Mouse (Mus musculus): ENCODE measurements around the gene Ankrd44. TPM values are rescaled to one million over a fixed set of nuclear protein-coding genes. Genes with fewer than 3 reads are reported as not detected.

Gene Ankrd44
- polyA plus RNA-seq, 1 experiment from 2014 or later: 19.2 TPM

GRCm38 (mm10) chr1:54914387-54914786 lies 11.8 kb downstream of the Ankrd44 start:
- peaks cover 69% of the 10 kb centered on the region for H3K4me1 ChIP-seq
- H3K36me3 ChIP-seq (replicated peaks): no peaks in the 10 kb centered on the region
- WGBS: 31% methylated on average over 9 of the region's 9 CpGs
- H3K9me3 ChIP-seq: no peaks in the 10 kb centered on the region
- no peaks in the 10 kb centered on the region for H3K27me3 ChIP-seq (replicated peaks; ENCODE audit: low read depth, poor library complexity, severe bottlenecking)
- 0 out of 2 replicates have a peak overlapping the region, but pooled peaks have one; percentile 8 for H3K4me3 ChIP-seq
- DNase-seq (ENCODE audit: low spot score): peak; percentile 71
- H3K27ac ChIP-seq (replicated peaks): peak overlapping the region; percentile 62; the same call in 1 of the 2 replicates

DNA sequence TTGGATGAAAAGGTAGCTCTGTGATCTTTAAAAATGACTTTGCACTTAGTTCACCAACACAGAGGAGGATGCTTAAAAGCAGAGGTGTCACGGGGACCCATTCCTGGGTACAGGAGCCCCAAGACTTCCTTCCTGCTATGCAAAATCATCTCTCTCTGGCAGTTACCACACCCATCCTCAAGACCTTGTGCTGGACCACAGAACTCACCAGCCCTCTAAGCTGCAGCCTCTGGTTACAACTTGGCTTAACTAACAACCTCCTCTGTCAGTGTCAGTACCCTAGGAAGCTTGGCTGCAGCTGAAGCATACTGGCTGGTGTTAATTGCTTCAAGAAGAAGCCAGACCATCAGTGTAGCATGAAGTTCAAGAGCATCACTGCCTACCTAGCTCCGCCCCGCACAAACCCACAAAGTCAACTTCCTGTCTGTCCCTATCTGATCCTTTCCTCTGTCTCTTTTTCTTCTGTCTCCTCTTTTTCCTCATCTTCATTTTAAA lies 12.8 kb downstream of the Ankrd44 start:
- no peaks in the 10 kb centered on the region for H3K9me3 ChIP-seq
- peak; percentile 25 for DNase-seq (ENCODE audit: low spot score)
- peaks cover 78% of the 10 kb centered on the region for H3K4me1 ChIP-seq
- H3K27me3 ChIP-seq (replicated peaks; ENCODE audit: low read depth, poor library complexity, severe bottlenecking): no peaks in the 10 kb centered on the region
- 78% methylated on average over 3 of the region's 3 CpGs for WGBS
- H3K4me3 ChIP-seq: no peak overlapping the region
- H3K27ac ChIP-seq (replicated peaks): peak overlapping the region; percentile 72
- no peaks in the 10 kb centered on the region for H3K36me3 ChIP-seq (replicated peaks)

DNA sequence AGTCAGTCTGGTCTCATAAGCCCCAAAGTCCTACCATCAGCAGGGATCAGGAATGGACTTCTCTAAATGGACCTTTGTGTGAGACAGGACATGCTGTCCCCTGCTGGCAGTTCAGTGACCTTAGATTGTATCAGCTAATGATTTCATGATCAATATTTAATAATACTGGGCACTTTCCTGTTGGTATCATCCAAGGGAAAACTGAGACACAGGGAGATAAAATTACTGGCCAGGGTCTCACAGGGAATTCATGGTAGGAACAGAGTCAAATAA lies 13.2 kb downstream of the Ankrd44 start:
- Histone ChIP-seq H3K4me1 (peaks cover 79% of the 10 kb centered on the region), H3K4me3 (no peak overlapping the region), H3K27me3 (replicated peaks; ENCODE audit: low read depth, poor library complexity, severe bottlenecking) (no peaks in the 10 kb centered on the region), H3K27ac (replicated peaks) (0 out of 2 replicates have a peak overlapping the region, but pooled peaks have one; percentile 71), H3K36me3 (replicated peaks) (no peaks in the 10 kb centered on the region), H3K9me3 (no peaks in the 10 kb centered on the region)
- DNase-seq (ENCODE audit: low spot score): no peak

- Histone ChIP-seq H3K4me1 (peaks cover 84% of the 10 kb centered on the region), H3K36me3 (replicated peaks) (no peaks in the 10 kb centered on the region), H3K27ac (replicated peaks) (peak overlapping the region; percentile 71; the same call in 1 of the 2 replicates), H3K4me3 (no peak overlapping the region), H3K27me3 (replicated peaks; ENCODE audit: low read depth, poor library complexity, severe bottlenecking) (no peaks in the 10 kb centered on the region), H3K9me3 (no peaks in the 10 kb centered on the region)
- DNase-seq (ENCODE audit: low spot score): no peak
- 70% methylated on average over 7 of the region's 7 CpGs for WGBS
Measured at GRCm38 (mm10) chr1:54912290-54913062, 13.7 kb downstream of the Ankrd44 start.

GRCm38 (mm10) chr1:54911256-54911610 lies 15.0 kb downstream of the Ankrd44 start:
- H3K27me3 ChIP-seq (replicated peaks; ENCODE audit: low read depth, poor library complexity, severe bottlenecking): no peaks in the 10 kb centered on the region
- WGBS: 93% methylated on average over 1 of the region's 1 CpGs
- H3K9me3 ChIP-seq: no peaks in the 10 kb centered on the region
- peaks cover 86% of the 10 kb centered on the region for H3K4me1 ChIP-seq
- DNase-seq (ENCODE audit: low spot score): no peak
- H3K27ac ChIP-seq (replicated peaks): 0 out of 2 replicates have a peak overlapping the region, but pooled peaks have one; percentile 35
- no peak overlapping the region for H3K4me3 ChIP-seq
- no peaks in the 10 kb centered on the region for H3K36me3 ChIP-seq (replicated peaks)

DNA sequence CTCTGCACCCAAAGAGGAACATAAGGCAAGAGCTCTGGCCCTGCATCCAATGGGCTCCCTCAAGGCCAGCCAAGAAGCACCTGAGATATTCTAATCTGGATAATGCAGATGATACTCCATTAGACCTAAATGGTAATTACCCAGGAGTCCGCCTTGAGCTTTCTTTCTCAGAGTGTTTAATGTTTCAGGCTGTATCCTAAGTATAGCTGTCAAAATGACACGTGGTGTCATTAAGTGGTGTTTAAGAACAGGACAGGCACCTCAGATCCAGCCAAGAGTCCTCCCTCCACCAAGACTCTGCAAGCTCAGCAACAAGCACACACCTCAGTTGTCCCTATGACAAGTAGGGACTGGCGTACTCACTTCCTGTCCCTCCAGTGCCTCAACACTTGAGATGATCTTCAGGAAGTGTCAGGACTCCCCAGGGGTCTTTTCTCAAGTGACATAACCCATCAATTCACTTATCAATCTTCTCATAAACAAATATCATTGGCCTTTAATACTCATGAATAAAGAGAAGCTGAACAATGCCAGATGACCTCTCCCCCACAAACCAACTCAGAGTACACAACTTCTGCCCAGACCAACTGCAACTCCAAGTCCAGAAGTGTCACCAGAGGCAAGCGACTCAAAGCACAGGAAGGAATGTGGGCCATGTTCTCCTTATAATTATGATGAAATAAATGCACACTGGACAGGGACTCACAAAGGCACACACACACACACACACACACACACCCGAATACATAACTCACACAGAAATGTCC lies 15.5 kb downstream of the Ankrd44 start:
- Histone ChIP-seq H3K27ac (replicated peaks) (0 out of 2 replicates have a peak overlapping the region, but pooled peaks have one; percentile 19), H3K4me1 (peaks cover 86% of the 10 kb centered on the region)

GRCm38 (mm10) chr1:54908786-54909185 lies 17.4 kb downstream of the Ankrd44 start:
- peaks cover 73% of the 10 kb centered on the region for H3K4me1 ChIP-seq
- 80% methylated on average over 3 of the region's 3 CpGs for WGBS
- no peak overlapping the region for H3K4me3 ChIP-seq
- H3K9me3 ChIP-seq: no peaks in the 10 kb centered on the region
- DNase-seq (ENCODE audit: low spot score): no peak
- peak overlapping the region; percentile 54 for H3K27ac ChIP-seq (replicated peaks)
- no peaks in the 10 kb centered on the region for H3K36me3 ChIP-seq (replicated peaks)
- H3K27me3 ChIP-seq (replicated peaks; ENCODE audit: low read depth, poor library complexity, severe bottlenecking): no peaks in the 10 kb centered on the region

More for the DNA sequence above, 15.5 kb downstream of the Ankrd44 start:
- 80% methylated on average over 5 of the region's 5 CpGs for WGBS
- Histone ChIP-seq H3K27me3 (replicated peaks; ENCODE audit: low read depth, poor library complexity, severe bottlenecking) (no peaks in the 10 kb centered on the region), H3K36me3 (replicated peaks) (no peaks in the 10 kb centered on the region), H3K9me3 (no peaks in the 10 kb centered on the region), H3K4me3 (no peak overlapping the region)
- DNase-seq (ENCODE audit: low spot score): no peak

GRCm38 (mm10) chr1:54907066-54907639 lies 19.0 kb downstream of the Ankrd44 start:
- peaks cover 58% of the 10 kb centered on the region for H3K4me1 ChIP-seq
- no peaks in the 10 kb centered on the region for H3K27me3 ChIP-seq (replicated peaks; ENCODE audit: low read depth, poor library complexity, severe bottlenecking)
- peak overlapping the region; percentile 41 for H3K4me3 ChIP-seq
- DNase-seq (ENCODE audit: low spot score): peak; percentile 90
- H3K36me3 ChIP-seq (replicated peaks): peaks cover 8% of the 10 kb centered on the region
- peaks cover 7% of the 10 kb centered on the region; the same call in 1 of the 2 replicates for H3K9me3 ChIP-seq
- H3K27ac ChIP-seq (replicated peaks): peak overlapping the region; percentile 89
- WGBS: 23% methylated on average over 15 of the region's 15 CpGs

DNA sequence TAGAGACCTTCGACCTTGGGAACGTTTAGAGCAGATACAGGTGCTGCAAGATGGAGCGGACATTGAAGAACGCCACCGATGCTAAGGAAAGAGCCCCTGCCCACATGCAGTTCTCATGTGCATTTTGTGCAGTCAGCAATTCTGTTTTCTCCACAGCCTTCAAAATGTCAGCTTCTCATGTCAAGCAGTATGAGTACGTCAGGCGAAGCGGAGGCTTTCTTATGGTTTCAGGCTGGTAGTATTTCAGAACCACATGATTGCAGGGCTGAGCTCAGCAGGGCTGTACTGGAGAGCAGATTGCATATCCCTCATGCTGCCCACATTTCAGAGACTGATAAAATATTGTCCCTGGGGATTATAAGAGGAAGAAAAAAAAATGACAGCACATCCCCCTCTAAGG lies 19.9 kb downstream of the Ankrd44 start:
- Histone ChIP-seq H3K27me3 (replicated peaks; ENCODE audit: low read depth, poor library complexity, severe bottlenecking) (no peaks in the 10 kb centered on the region), H3K9me3 (peaks cover 7% of the 10 kb centered on the region; the same call in 1 of the 2 replicates), H3K36me3 (replicated peaks) (peaks cover 11% of the 10 kb centered on the region), H3K27ac (replicated peaks) (peak overlapping the region; percentile 89), H3K4me1 (peaks cover 57% of the 10 kb centered on the region), H3K4me3 (peak overlapping the region; percentile 41)
- WGBS: 66% methylated on average over 8 of the region's 8 CpGs
- DNase-seq (ENCODE audit: low spot score): peak; percentile 30

DNA sequence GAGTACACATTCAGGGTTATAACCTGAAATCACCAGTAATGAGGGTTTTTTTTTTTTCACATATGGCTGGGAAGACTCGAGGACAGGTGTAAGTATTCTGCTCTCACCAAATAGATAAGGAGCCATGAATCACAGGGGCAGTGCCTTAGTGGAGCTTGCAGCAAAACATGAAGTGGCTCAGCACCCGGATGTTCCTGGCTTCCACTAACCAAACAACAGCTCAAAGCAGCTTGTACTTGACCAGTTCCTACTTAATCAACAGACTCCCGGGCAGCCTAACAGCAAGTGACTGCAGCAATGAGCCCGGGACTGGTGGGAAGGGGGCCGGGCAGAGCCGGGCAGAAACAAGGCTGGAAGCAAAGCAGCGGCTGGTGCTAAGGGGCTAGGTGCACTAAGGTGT lies 20.6 kb downstream of the Ankrd44 start:
- H3K36me3 ChIP-seq (replicated peaks): peaks cover 11% of the 10 kb centered on the region
- H3K4me1 ChIP-seq: peaks cover 61% of the 10 kb centered on the region
- DNase-seq (ENCODE audit: low spot score): no peak
- no peak overlapping the region for H3K4me3 ChIP-seq
- WGBS: 68% methylated on average over 7 of the region's 7 CpGs
- H3K27ac ChIP-seq (replicated peaks): peak overlapping the region; percentile 89
- no peaks in the 10 kb centered on the region for H3K27me3 ChIP-seq (replicated peaks; ENCODE audit: low read depth, poor library complexity, severe bottlenecking)
- H3K9me3 ChIP-seq: peaks cover 7% of the 10 kb centered on the region; the same call in 1 of the 2 replicates

DNA sequence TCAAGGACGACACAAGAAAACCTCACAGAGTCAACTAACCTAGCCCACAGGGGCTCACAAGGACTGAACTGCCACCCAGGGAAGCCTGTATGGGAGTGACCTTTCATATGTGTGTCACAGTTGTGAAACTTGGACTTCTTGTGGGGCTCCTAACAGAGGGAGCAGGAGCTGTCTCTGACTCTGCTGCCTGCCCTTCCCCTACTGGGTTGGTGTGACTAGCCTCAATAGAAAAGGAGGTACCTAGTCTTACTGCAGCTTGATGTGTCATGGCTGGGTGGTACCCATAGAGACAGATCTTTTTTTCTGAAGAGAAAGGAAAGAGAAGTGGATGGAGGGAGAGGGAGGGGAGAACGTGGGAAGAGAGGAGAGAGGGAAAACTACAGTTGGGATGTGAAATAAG lies 22.0 kb downstream of the Ankrd44 start:
- peak overlapping the region; percentile 20; the same call in 1 of the 2 replicates for H3K27ac ChIP-seq (replicated peaks)
- no peak for DNase-seq (ENCODE audit: low spot score)
- H3K9me3 ChIP-seq: peaks cover 7% of the 10 kb centered on the region; the same call in 1 of the 2 replicates
- 78% methylated on average over 2 of the region's 2 CpGs for WGBS
- H3K4me1 ChIP-seq: peaks cover 55% of the 10 kb centered on the region
- no peak overlapping the region for H3K4me3 ChIP-seq
- H3K36me3 ChIP-seq (replicated peaks): peaks cover 11% of the 10 kb centered on the region
- H3K27me3 ChIP-seq (replicated peaks; ENCODE audit: low read depth, poor library complexity, severe bottlenecking): no peaks in the 10 kb centered on the region

- 94% methylated on average over 12 of the region's 12 CpGs for WGBS
- DNase-seq (ENCODE audit: low spot score): no peak
- Histone ChIP-seq H3K36me3 (replicated peaks) (peaks cover 11% of the 10 kb centered on the region), H3K27ac (replicated peaks) (no peak overlapping the region), H3K4me3 (no peak overlapping the region), H3K4me1 (peaks cover 51% of the 10 kb centered on the region), H3K27me3 (replicated peaks; ENCODE audit: low read depth, poor library complexity, severe bottlenecking) (no peaks in the 10 kb centered on the region), H3K9me3 (peaks cover 7% of the 10 kb centered on the region; the same call in 1 of the 2 replicates)
Measured at GRCm38 (mm10) chr1:54902689-54903246, 23.4 kb downstream of the Ankrd44 start.
